Mouse (Mus musculus) E14TG2a.4 (cell line): ENCODE data around the gene Adora2b.

Experiments used
- CTCF ChIP-seq: conservative IDR thresholded peaks from 2 replicates; pipeline ENCODE4 v1.5.1; 2014; ENCODE audit warnings: low read length
- POU5F1 ChIP-seq: IDR thresholded peaks from 2 replicates; pipeline ENCODE4 v1.6.1; 2014; ENCODE audit warnings: low read length, borderline replicate concordance

DNA sequence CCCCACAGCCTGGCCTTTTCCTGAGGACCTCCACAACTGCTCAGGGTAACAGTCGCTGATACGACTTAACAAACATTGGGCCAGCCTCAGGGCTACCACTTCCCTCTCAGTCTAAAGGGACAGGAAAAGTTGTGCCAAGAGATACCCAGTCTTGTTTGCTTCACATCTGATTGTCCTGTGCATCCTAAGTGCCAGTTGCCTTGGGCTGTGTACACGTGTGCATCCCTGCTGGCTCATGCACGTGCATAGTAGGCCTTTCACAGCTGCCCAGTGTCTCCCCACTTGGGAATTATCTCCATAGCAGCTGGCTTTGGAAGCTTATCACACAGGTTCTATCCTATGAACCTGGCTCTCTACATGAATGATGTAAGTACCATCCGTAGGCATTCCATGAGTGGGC is 25.4 kb upstream of the Adora2b start:
- no peak for TF ChIP-seq CTCF
- no peak for TF ChIP-seq POU5F1
